Mouse (Mus musculus) lung, embryonic 14.5 days (tissue): Measurements from ENCODE around the gene Gm10277. TPM values are rescaled to one million over a fixed set of nuclear protein-coding genes. Genes with fewer than 3 reads are reported as not detected.

ENCODE experiments used
- ATAC-seq: fragments of 200-750 bp; cut with Nextera tagmentation; 2 replicates; pipeline ENCODE4 v1.8.0; 2017; ENCODE audit warnings: mild to moderate bottlenecking, moderate TSS enrichment, moderate library complexity; ENCODE audit not compliant: insufficient read depth
- DNase-seq: peaks from one replicate; pipeline ENCODE4 v3.0.0-alpha.2; 2015
- H3K27ac ChIP-seq: fragments of 300-500 bp; sonication (generic); 2 replicates; pipeline ENCODE4 v1.5.1; 2014; ENCODE audit warnings: low read depth, mild to moderate bottlenecking, moderate library complexity
- H3K27me3 ChIP-seq: fragments of 300-500 bp; sonication (generic); 2 replicates; pipeline ENCODE4 v1.6.1; 2014; ENCODE audit warnings: low read length, control low read depth; ENCODE audit not compliant: insufficient read depth
- H3K36me3 ChIP-seq: fragments of 300-500 bp; sonication (generic); 2 replicates; pipeline ENCODE4 v1.6.1; 2014; ENCODE audit warnings: control low read depth; ENCODE audit not compliant: insufficient read depth
- H3K4me1 ChIP-seq: fragments of 300-500 bp; sonication (generic); 2 replicates; pipeline ENCODE4 v1.6.1; 2014; ENCODE audit warnings: antibody characterized with exemption, control low read depth; ENCODE audit not compliant: insufficient read depth
- H3K4me2 ChIP-seq: fragments of 300-500 bp; sonication (generic); 2 replicates; pipeline ENCODE4 v1.6.1; 2014; ENCODE audit warnings: mild to moderate bottlenecking
- H3K4me3 ChIP-seq: fragments of 300-500 bp; sonication (generic); 2 replicates; pipeline ENCODE4 v1.5.1; 2014; ENCODE audit warnings: low read depth, low read length
- H3K9ac ChIP-seq: fragments of 300-500 bp; sonication (generic); 2 replicates; pipeline ENCODE4 v1.6.1; 2014
- H3K9me3 ChIP-seq: fragments of 300-500 bp; sonication (generic); 2 replicates; pipeline ENCODE4 v1.6.1; 2016; ENCODE audit warnings: low read depth, low read length, control low read depth
- CTCF ChIP-seq: IDR thresholded peaks from 2 replicates; pipeline ENCODE4 v1.5.1; 2016; ENCODE audit warnings: antibody characterized with exemption, low read depth
- WGBS: fragments of 180-500 bp; shearing (Covaris S2); extraction: QIAGEN DNeasy Blood & Tissue Kit; methylation state at CpG from one replicate; pipeline ENCODE4 v1.1.7; 2014; 5-methylcytosine and 5-hydroxymethylcytosine counted together
- polyA plus RNA-seq: library from polyadenylated mRNA; unstranded; fragments of >200 nt; fragmentation: Nextera tagmentation; extraction: Ambion mirVana; gene quantifications from 2 replicates; pipeline ENCODE4 v1.2.1, GENCODE M21; 2014

The Gm10277 gene
- polyA plus RNA-seq, 1 experiment from 2014 or later, result 1.5 TPM

DNA sequence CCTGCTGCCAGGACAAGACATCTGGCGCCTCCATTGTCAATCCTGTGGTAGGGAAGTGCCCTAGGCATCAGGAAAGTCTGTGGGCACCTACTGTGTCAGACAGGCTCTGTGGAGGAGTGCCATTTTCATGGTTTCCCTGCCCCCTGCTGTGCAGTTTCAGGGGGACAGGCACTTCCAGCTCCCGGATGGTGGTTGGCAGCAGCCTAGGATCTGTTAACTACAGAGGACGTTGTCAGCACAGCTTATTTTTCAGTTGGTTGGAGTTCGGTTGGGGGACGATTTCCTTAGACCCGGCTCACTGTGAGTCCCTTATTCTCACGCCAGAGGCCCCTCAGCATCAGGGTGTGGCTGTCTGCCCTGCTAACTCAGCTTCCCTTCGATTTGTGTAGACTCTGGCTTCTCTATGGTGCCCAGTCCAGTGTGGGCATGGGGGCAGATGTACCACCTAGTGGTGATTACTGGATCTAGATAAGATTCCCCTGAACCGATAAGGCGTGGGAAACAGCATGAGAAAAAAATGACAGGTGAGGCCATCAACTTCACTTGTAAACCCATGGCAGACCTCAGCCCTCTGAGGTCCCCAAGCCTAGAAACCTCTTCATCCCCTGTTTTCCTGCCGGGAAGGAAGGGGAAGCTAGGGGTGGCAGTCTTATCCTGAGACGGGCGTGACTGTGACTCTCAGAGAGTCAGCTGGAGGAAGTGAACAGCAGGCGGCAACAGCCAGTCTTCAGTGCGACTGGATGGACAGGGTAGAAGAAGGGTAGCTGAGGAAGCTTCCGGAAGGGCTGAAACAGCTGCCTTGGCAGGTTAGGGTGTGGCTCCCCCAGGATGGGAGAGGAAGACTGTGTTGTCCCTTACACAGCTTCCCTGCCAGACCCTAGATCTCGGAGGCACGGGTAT, 3.5 kb downstream of the Gm10277 start:
- Histone ChIP-seq H3K9me3 (no peaks in the 10 kb centered on the region), H3K9ac (peak overlapping the region; percentile 4; the same call in 1 of the 2 replicates), H3K27me3 (no peaks in the 10 kb centered on the region), H3K36me3 (peaks cover 11% of the 10 kb centered on the region; the same call in 1 of the 2 replicates), H3K27ac (peak overlapping the region; percentile 92), H3K4me2 (peak overlapping the region; percentile 36), H3K4me3 (no peak overlapping the region), H3K4me1 (peaks cover 19% of the 10 kb centered on the region)
- ATAC-seq, result no peak
- 40% methylated on average over 18 of the region's 18 CpGs for WGBS
- peak; percentile 12 for TF ChIP-seq CTCF
- peak; percentile 37 for DNase-seq

DNA sequence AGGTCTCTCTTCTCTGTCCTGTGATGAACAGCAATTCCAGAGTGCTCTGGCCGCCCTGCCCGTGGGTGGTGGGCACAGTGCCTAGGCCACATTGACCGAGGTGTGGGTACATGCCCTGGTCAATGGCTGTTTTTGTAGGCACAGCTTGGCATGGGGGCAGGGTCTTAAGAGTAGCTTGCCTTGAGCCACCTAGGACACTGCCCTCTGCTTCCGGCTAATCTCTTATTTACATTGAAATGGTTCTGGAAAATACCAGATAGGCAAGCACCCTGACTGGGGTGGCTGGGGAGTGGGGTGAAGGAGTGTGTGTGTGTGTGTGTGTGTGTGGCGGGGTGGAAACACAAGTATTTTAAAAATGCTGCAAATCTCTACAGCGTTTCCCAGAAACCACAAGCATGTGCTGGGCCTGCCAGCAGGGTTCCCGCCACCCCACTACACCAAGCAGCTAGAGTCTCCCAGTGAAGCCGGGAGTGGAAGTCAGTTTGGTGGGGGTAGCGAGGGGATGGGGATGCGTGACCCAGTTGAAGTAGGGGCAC, 4.3 kb downstream of the Gm10277 start:
- Histone ChIP-seq H3K27ac (peak overlapping the region; percentile 92), H3K9ac (peak overlapping the region; percentile 4; the same call in 1 of the 2 replicates), H3K36me3 (peaks cover 15% of the 10 kb centered on the region; the same call in 1 of the 2 replicates), H3K4me2 (no peak overlapping the region), H3K9me3 (no peaks in the 10 kb centered on the region), H3K4me3 (no peak overlapping the region), H3K27me3 (no peaks in the 10 kb centered on the region), H3K4me1 (peaks cover 19% of the 10 kb centered on the region)
- TF ChIP-seq CTCF, result no peak; the same call in 1 of the 2 replicates
- ATAC-seq (no peak; the same call in 1 of the 2 replicates), DNase-seq (peak; percentile 32)
- WGBS, result 47% methylated on average over 10 of the region's 10 CpGs

DNA sequence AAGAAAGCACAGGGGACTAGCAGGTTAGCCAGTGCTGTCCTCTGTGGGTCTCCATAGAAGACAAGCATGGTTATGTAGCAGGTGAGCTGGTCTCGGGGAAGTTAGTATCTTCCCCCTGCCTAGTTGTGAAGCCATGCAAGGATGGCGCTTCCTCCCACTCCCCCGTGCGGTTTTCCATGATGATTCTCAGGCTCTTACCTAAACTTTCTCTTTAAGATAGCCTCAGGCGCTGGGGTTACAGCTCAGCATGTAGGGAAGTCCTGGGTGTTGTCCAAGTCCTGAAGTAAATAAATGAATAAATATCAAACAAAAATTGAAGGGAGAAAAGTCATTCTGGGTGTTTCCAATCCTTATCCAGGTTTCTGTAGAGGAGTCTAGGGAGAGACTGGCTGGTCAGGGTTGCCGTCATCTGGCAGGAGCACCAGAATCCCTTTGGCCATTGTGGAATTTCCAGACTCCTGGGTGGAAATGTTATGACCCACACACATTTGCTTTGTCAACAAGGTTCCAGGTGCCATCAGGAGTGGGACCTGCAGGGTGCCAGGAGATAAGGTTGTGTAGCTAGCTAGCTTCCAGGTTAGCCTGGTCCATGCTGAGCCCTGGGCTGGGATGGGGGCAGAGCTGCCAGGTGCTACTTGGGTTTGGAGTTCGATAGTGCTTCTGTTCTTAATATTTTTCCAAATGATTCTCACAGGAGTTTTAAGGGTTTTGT, 5.3 kb downstream of the Gm10277 start:
- Histone ChIP-seq H3K27me3 (no peaks in the 10 kb centered on the region), H3K9ac (no peak overlapping the region), H3K27ac (no peak overlapping the region), H3K4me1 (peaks cover 19% of the 10 kb centered on the region), H3K9me3 (no peaks in the 10 kb centered on the region), H3K36me3 (peaks cover 22% of the 10 kb centered on the region; the same call in 1 of the 2 replicates), H3K4me2 (no peak overlapping the region), H3K4me3 (no peak overlapping the region)
- DNase-seq, result no peak
- WGBS, result 76% methylated on average over 7 of the region's 7 CpGs
- no peak for TF ChIP-seq CTCF
- no peak for ATAC-seq

DNA sequence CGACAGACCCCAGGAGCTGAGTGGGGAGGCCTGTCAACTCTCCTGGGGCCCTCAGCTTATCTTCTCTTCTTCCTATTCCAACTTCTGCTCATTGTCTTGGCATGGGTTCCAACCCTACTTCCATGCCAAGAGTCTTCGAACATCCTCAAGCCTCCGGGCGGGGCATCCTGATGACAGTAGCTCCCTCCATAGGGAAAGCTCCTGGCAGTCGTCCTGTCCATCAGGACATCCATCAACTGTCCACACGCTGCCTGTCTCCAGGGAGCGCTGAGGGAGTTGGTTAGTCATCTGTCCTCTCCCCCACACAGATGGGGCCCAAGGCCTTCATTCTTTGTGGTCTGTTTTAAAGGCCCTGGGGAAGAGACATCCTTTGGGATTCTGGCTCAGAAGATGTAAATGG, 6.5 kb downstream of the Gm10277 start:
- ATAC-seq (no peak), DNase-seq (peak; percentile 29)
- TF ChIP-seq CTCF, result no peak
- Histone ChIP-seq H3K27ac (no peak overlapping the region), H3K4me1 (peaks cover 17% of the 10 kb centered on the region), H3K4me3 (no peak overlapping the region), H3K36me3 (peaks cover 22% of the 10 kb centered on the region; the same call in 1 of the 2 replicates), H3K9me3 (no peaks in the 10 kb centered on the region), H3K4me2 (no peak overlapping the region), H3K9ac (no peak overlapping the region), H3K27me3 (no peaks in the 10 kb centered on the region)
- WGBS, result 69% methylated on average over 7 of the region's 7 CpGs

DNA sequence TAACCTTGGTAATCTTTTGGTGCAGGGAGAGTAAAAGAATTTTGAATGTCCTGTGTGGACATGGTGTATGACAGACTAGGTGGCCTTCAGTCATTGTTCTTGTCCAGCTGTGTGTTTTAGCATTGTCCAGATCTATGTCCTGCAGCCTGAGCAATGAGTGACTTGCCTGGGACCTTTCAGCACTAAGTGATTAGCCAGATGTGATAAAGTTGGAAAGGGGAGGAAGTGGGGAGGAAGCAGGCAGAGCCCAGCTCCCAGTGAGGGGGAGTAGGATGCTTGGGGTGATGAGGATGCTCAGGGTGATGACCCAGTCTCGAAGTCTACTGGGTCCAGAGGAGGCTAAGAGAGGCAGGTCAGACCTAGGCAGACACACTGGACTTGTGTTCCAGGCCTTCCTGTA, 8.3 kb downstream of the Gm10277 start:
- TF ChIP-seq CTCF, result no peak
- H3K27me3 ChIP-seq, result no peaks in the 10 kb centered on the region
- H3K4me1 ChIP-seq, result peaks cover 7% of the 10 kb centered on the region
- no peak for ATAC-seq
- no peak overlapping the region for H3K4me3 ChIP-seq
- WGBS, result 74% methylated on average over 1 of the region's 1 CpGs
- H3K27ac ChIP-seq, result no peak overlapping the region
- no peak overlapping the region for H3K9ac ChIP-seq
- no peak for DNase-seq
- peaks cover 20% of the 10 kb centered on the region; the same call in 1 of the 2 replicates for H3K36me3 ChIP-seq
- H3K4me2 ChIP-seq, result no peak overlapping the region
- no peaks in the 10 kb centered on the region for H3K9me3 ChIP-seq

DNA sequence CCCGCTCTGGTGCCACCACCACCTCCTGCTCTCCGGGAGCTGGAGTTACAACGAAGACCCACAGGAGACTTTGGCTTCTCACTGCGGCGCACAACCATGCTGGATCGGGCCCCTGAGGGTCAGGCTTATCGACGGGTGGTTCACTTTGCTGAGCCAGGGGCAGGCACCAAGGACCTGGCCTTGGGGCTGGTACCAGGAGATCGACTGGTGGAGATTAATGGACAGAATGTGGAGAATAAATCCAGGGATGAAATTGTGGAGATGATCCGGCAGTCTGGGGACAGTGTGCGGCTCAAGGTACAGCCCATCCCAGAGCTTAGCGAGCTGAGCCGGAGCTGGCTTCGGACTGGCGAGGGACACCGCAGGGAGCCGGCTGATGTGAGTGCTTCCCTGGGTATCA, 9.6 kb downstream of the Gm10277 start:
- 93% methylated on average over 17 of the region's 17 CpGs for WGBS
- ATAC-seq (no peak), DNase-seq (no peak)
- Histone ChIP-seq H3K27ac (no peak overlapping the region), H3K36me3 (peaks cover 20% of the 10 kb centered on the region; the same call in 1 of the 2 replicates), H3K4me1 (0 out of 2 replicates have a peak, but pooled peaks cover 3% of the 10 kb centered on the region), H3K9me3 (no peaks in the 10 kb centered on the region), H3K9ac (no peak overlapping the region), H3K27me3 (no peaks in the 10 kb centered on the region), H3K4me2 (no peak overlapping the region), H3K4me3 (no peak overlapping the region)
- no peak for TF ChIP-seq CTCF

DNA sequence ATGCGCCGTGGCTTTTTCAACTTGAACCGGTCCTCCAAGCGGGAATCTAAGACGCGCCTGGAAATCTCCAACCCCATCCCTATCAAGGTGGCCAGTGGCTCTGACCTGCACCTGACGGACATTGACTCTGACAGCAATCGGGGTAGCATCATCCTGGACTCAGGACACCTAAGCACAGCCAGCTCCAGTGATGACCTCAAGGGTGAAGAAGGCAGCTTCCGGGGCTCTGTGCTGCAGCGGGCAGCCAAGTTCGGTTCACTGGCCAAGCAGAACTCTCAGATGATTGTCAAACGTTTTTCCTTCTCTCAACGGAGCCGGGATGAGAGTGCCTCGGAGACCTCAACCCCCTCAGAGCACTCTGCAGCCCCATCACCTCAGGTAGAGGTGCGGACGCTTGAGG, 10.1 kb downstream of the Gm10277 start:
- Histone ChIP-seq H3K36me3 (peaks cover 20% of the 10 kb centered on the region; the same call in 1 of the 2 replicates), H3K27ac (no peak overlapping the region), H3K9ac (no peak overlapping the region), H3K4me1 (0 out of 2 replicates have a peak, but pooled peaks cover 7% of the 10 kb centered on the region), H3K9me3 (no peaks in the 10 kb centered on the region), H3K4me2 (no peak overlapping the region), H3K27me3 (no peaks in the 10 kb centered on the region), H3K4me3 (no peak overlapping the region)
- 91% methylated on average over 17 of the region's 17 CpGs for WGBS
- ATAC-seq (no peak), DNase-seq (no peak)
- TF ChIP-seq CTCF, result no peak
